Mouse (Mus musculus): ENCODE measurements around the gene Gsto2.

DNA sequence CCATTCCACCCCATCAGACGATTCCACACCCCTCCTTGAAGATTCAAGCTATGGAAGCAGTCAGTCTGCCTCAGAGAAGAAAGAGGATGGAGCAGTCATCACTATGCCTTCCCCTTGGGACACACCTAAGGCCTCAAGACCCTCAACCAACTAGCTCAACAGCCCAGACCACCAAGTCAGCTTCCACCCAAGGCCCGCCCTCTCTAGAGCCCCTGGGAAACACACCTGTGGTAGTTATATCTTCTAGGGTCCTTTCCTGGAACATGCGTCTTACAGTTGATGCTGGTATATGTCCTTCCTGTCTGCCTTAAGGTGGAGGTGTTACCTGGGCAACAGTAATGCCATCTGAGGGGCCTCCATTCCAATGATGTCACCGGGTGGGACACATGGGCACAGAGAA, 48.9 kb downstream of the Gsto2 start:
- TF ChIP-seq POLR2A (IDR thresholded peaks at IDR 0.05; ENCODE audit: insufficient read depth, low read depth, low read length) (no peak), CTCF (IDR thresholded peaks at IDR 0.05) (no peak), EP300 (IDR thresholded peaks at IDR 0.05; ENCODE audit: insufficient read depth, low read depth, low read length) (no peak)
